Mouse (Mus musculus) hematopoietic multipotent progenitor cell, adult 10-12 weeks (in vitro differentiated cells): ENCODE results near the gene Flt3l. TPM values are rescaled to one million over a fixed set of nuclear protein-coding genes. Genes with fewer than 3 reads are reported as not detected.

Experiments used
- polyA plus RNA-seq: library from polyadenylated mRNA; stranded (reverse); fragments of >175 nt; gene quantifications from 2 replicates; pipeline ENCODE4 v1.2.3, GENCODE M21; 2012; ENCODE audit warnings: low replicate concordance

Flt3l gene
- 106 and 107 TPM in 2 replicates for polyA plus RNA-seq

GRCm38 (mm10) chr7:45135993-45136567 lies at the start of gene Flt3l, which contains the start of gene Gm45713:
Flt3l (minus strand) TSS chr7:45136432.
Gm45713 (minus strand) TSS chr7:45136231.

GRCm38 (mm10) chr7:45180896-45181477 lies 44.8 kb upstream of the Flt3l start, which contains the start of gene Pth2:
Pth2 (plus strand) TSS chr7:45180995.

DNA sequence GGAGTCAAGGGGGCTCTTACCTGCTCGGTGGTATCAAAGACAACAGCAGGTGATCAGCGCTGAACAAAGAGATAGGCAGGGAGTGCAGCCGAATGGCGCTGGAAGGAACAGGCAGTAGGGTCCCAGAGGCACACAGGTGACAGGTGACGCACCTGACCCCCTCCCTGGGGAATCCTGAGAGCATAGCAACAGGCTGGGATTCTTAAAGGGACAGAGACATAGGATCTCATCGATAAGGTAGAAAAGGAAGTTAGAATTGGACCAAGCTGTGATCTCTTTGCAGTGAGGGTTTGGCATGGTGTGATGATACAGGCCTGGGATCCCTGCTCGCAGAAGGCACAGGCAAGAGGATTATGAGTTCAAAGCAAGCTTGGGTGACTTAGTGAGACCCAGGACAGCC lies 43.2 kb upstream of the Flt3l start, which contains the start of gene Gfy:
Gene Gfy (minus strand): TSS at position 101 of the 400 bp plus-strand sequence.

GRCm38 (mm10) chr7:45163735-45164490 lies 27.7 kb upstream of the Flt3l start, which contains the start of gene Slc17a7:
Slc17a7 (plus strand) TSS chr7:45163949.

GRCm38 (mm10) chr7:45154096-45154992 lies 18.1 kb upstream of the Flt3l start, which contains the start of the genes Pih1d1 and Aldh16a1:
Pih1d1 (plus strand) TSS chr7:45154303.
Aldh16a1 (minus strand) TSS chr7:45154584.

DNA sequence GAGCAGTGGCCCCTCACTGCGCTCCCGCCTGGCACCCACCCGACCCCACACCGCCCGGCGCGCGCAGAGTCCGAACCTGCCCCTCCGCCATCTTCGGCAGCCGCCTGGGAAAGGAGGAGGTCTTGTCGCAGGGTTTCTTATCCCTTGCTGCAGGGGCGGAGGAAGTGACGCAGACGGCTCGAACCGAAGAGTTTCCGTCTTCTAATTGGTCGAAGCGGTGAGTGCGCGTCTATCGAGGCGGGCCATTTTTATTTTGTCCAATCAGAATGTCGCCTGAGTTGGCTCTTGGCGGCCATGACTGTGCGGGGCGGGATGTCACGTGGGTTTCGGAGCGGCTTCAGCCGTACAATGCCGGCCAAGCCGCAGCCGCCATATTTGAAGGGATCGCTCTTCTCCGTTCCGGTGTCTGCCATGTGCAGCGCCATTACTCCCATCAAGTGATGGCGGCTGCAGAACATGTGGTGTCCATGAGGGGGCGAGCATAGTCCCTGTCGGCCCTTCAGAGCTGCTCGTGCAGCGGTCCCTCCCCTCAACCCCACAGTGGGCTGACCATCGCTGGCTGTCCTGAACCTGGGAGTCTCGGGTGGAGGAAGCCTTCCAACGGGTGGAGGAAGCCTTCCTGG lies 7.5 kb downstream of the Flt3l start, which contains the start of gene Rpl13a:
Gene Rpl13a (minus strand): TSS at position 138 of the 623 bp plus-strand sequence.

DNA sequence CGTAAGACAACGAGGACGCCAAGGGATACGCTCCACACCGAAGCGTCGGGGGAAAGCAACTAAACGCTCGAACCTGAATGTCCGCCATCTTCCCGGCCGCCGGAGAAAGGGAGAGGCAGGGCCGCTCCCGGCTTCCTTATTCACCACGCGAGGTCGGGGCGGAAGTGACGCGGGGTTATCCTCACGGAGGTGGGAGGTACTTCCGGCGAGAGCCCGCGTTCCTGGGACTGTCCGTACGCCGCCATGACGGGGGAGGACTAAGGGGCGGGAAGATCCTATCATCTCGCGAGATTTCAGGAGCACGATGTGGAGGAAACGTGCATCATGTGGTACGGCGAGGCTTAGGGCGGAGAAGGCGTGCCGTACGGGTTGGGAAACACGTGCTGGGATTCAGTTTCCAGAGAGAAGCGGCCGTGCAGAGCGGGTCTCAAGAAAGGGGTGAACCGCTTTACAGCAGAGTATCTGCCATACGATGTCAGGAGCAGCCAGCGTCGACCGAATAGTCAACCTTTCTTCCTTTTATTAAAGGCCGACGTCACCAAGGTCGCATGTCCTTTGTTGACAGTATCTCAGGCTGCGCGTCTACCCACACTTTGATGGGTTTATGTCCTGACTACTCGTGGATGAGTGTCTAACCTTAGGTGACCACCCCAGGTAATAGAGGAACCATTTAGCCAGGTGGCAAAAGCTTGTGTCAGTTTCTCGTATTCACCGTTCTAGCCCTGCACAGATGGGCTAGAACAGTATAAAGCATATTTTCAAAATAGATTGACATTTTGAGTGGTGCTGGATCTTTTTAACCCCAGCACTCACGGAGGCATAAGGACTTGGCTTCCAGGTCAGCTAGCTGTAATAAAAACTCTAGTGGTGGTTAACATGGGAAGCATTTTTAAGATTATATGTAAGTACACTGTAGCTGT lies 11.7 kb downstream of the Flt3l start, which contains the start of gene Rps11:
Gene Rps11 (minus strand): TSS at position 216 of the 920 bp plus-strand sequence.

DNA sequence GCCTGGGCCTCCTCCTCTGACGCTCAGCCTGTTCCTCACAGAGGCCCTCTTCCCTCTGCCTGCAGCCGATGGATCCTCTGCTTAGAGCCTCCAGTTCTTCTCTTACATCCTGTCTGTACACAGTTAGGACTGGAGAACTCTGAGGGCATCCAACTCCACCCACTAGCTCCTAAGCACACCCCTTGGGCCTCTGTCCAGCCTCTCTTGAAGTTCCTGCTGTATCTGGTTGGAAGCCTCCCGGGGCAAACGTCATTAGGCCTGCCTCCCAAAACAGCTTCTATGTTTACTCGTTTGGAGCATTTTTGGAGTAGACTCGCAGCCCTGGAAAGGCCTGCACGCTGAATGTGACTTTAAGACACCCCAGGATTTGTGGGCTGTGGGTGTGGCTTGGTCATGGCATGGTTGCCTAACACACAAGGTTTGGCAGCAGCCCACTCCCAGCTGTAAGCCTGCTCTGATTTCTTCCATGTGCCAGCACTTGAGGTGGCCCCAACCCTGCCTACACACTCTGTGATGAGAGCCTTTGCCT lies 32.5 kb downstream of the Flt3l start, which contains the start of gene Fcgrt:
Gene Fcgrt (minus strand): TSS at position 200 of the 529 bp plus-strand sequence.

DNA sequence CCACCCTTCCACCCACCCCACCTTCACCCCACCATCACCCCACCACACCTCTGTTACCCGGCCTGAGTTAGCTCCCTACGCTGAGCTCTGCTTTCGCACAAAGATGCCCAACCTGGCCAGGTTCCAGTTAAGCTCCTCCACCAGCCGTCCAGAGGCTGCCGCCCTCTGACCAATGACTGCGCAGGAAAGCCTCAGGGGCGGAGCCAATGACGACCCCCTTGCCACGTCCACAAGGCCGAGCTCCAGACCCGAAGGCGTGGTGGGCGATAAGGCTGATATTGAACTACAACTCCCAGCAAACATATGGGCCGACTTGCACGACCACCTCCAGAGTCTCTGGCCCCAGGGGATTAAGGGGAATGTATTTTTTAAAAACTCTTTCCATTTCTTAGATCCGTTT lies 44.2 kb downstream of the Flt3l start, which contains the start of gene Rcn3:
Gene Rcn3 (minus strand): TSS at position 174 of the 400 bp plus-strand sequence.

Other genes starting within 250 kb of the Flt3l start
- gene Med25, start 243.7 kb downstream of the Flt3l start, polyA plus RNA-seq, result 195 and 493 TPM in 2 replicates
- 68.5 and 164 TPM in 2 replicates for gene Fuz, start 240.4 kb downstream of the Flt3l start, polyA plus RNA-seq
- gene Ap2a1, start 206.9 kb downstream of the Flt3l start, polyA plus RNA-seq, result 86.3 and 94.0 TPM in 2 replicates
- gene Tsks, start 193.2 kb downstream of the Flt3l start, polyA plus RNA-seq, result 0.29 TPM in 1 of 2 replicates, not detected in the other
- gene Cpt1c, start 161.6 kb downstream of the Flt3l start, polyA plus RNA-seq, result 0.16 and 0.33 TPM in 2 replicates
- gene Prmt1, start 149.9 kb downstream of the Flt3l start, polyA plus RNA-seq, result 20.1 and 51.4 TPM in 2 replicates
- gene Irf3, start 138.8 kb downstream of the Flt3l start, polyA plus RNA-seq, result 121 and 237 TPM in 2 replicates
- 98.8 and 137 TPM in 2 replicates for gene Bcl2l12, start 137.7 kb downstream of the Flt3l start, polyA plus RNA-seq
- 147 and 361 TPM in 2 replicates for gene Scaf1, start 120.1 kb downstream of the Flt3l start, polyA plus RNA-seq
- gene Rras, start 118.5 kb downstream of the Flt3l start, polyA plus RNA-seq, result 20.4 and 47.3 TPM in 2 replicates
- 91.8 and 211 TPM in 2 replicates for gene Prr12, start 83.6 kb downstream of the Flt3l start, polyA plus RNA-seq
- gene Nosip, start 74.0 kb downstream of the Flt3l start, polyA plus RNA-seq, result 110 and 117 TPM in 2 replicates
- gene Prrg2, start 73.8 kb downstream of the Flt3l start, polyA plus RNA-seq, result 21.9 and 40.2 TPM in 2 replicates
- gene Rcn3, start 44.2 kb downstream of the Flt3l start, polyA plus RNA-seq, result 45.4 and 68.2 TPM in 2 replicates
- gene Fcgrt, start 32.6 kb downstream of the Flt3l start, polyA plus RNA-seq, result 210 and 322 TPM in 2 replicates
- gene Rps11, start 12.0 kb downstream of the Flt3l start, polyA plus RNA-seq, result 79.7 and 146 TPM in 2 replicates
- 6,038 and 6,758 TPM in 2 replicates for gene Rpl13a, start 7.7 kb downstream of the Flt3l start, polyA plus RNA-seq
- gene Gm45713, start 201 bp downstream of the Flt3l start, polyA plus RNA-seq, result 0.59 and 3.0 TPM in 2 replicates
- 35.7 and 44.2 TPM in 2 replicates for gene Pih1d1, start 17.9 kb upstream of the Flt3l start, polyA plus RNA-seq
- gene Aldh16a1, start 18.2 kb upstream of the Flt3l start, polyA plus RNA-seq, result 98.2 and 154 TPM in 2 replicates
- 0.10 and 0.24 TPM in 2 replicates for gene Slc17a7, start 27.5 kb upstream of the Flt3l start, polyA plus RNA-seq
- gene Gfy, start 43.1 kb upstream of the Flt3l start, polyA plus RNA-seq, result 0.10 TPM in 1 of 2 replicates, not detected in the other
- not detected in 2 replicates for gene Pth2, start 44.6 kb upstream of the Flt3l start, polyA plus RNA-seq
- gene Ccdc155, start 68.5 kb upstream of the Flt3l start, polyA plus RNA-seq, result 0.47 and 0.54 TPM in 2 replicates
- 13.5 and 29.6 TPM in 2 replicates for gene Dkkl1, start 75.7 kb upstream of the Flt3l start, polyA plus RNA-seq
- gene Tead2, start 79.3 kb upstream of the Flt3l start, polyA plus RNA-seq, result 0.09 and 0.62 TPM in 2 replicates
- gene Cd37, start 102.7 kb upstream of the Flt3l start, polyA plus RNA-seq, result 1,076 and 1,868 TPM in 2 replicates
- gene Slc6a16, start 104.7 kb upstream of the Flt3l start, polyA plus RNA-seq, result not detected in 2 replicates
- 0.34 and 0.58 TPM in 2 replicates for gene Slc6a21, start 141.1 kb upstream of the Flt3l start, polyA plus RNA-seq
- gene Trpm4, start 197.3 kb upstream of the Flt3l start, polyA plus RNA-seq, result 6.9 and 12.1 TPM in 2 replicates
- gene Hrc, start 198.9 kb upstream of the Flt3l start, polyA plus RNA-seq, result not detected in 2 replicates
- gene Ppfia3, start 230.6 kb upstream of the Flt3l start, polyA plus RNA-seq, result 0.28 and 2.0 TPM in 2 replicates
- gene Lin7b, start 234.2 kb upstream of the Flt3l start, polyA plus RNA-seq, result 0.53 TPM in 1 of 2 replicates, not detected in the other